Mouse (Mus musculus): ENCODE data around the gene Mroh2a. TPM values are rescaled to one million over a fixed set of nuclear protein-coding genes. Genes with fewer than 3 reads are reported as not detected.

Gene Mroh2a
- polyA plus RNA-seq, 1 experiment = 0.96 TPM

- no peaks in the 10 kb centered on the region for H3K36me3 ChIP-seq (ENCODE audit: control insufficient read depth, insufficient read depth, low read length)
- no peak for DNase-seq
- no peaks in the 10 kb centered on the region for H3K4me1 ChIP-seq (replicated peaks; ENCODE audit: control insufficient read depth, insufficient read depth, low read length)
- H3K27ac ChIP-seq (ENCODE audit: control insufficient read depth, insufficient read depth, low read length) = no peak overlapping the region
- no peak overlapping the region for H3K4me3 ChIP-seq (ENCODE audit: control insufficient read depth, insufficient read depth, low read length)
- TF ChIP-seq POLR2A (IDR thresholded peaks at IDR 0.05; ENCODE audit: control insufficient read depth, extremely low read depth, insufficient read depth, low read length, poor library complexity) (no peak), CTCF (IDR thresholded peaks at IDR 0.05; ENCODE audit: borderline replicate concordance, control insufficient read depth, extremely low read depth, insufficient read depth, low read length, poor library complexity) (no peak)
- 58% methylated on average over 4 of the region's 4 CpGs for WGBS
- H3K27me3 ChIP-seq (ENCODE audit: control insufficient read depth, insufficient read depth, low read length) = no peaks in the 10 kb centered on the region
Observed at GRCm38 (mm10) chr1:88248658-88249057, 21.9 kb downstream of the Mroh2a start.

- Histone ChIP-seq H3K27me3 (ENCODE audit: control insufficient read depth, insufficient read depth, low read length) (no peaks in the 10 kb centered on the region), H3K27ac (ENCODE audit: control insufficient read depth, insufficient read depth, low read length) (no peak overlapping the region), H3K36me3 (ENCODE audit: control insufficient read depth, insufficient read depth, low read length) (no peaks in the 10 kb centered on the region), H3K4me3 (ENCODE audit: control insufficient read depth, insufficient read depth, low read length) (no peak overlapping the region), H3K4me1 (replicated peaks; ENCODE audit: control insufficient read depth, insufficient read depth, low read length) (no peaks in the 10 kb centered on the region)
- no peak for TF ChIP-seq CTCF (IDR thresholded peaks at IDR 0.05; ENCODE audit: borderline replicate concordance, control insufficient read depth, extremely low read depth, insufficient read depth, low read length, poor library complexity)
- TF ChIP-seq POLR2A (IDR thresholded peaks at IDR 0.05; ENCODE audit: control insufficient read depth, extremely low read depth, insufficient read depth, low read length, poor library complexity) = no peak
- WGBS = 83% methylated on average over 7 of the region's 7 CpGs
- no peak for DNase-seq
Observed at GRCm38 (mm10) chr1:88249596-88249995, 22.8 kb downstream of the Mroh2a start.

- 89% methylated on average over 5 of the region's 5 CpGs for WGBS
- TF ChIP-seq CTCF (IDR thresholded peaks at IDR 0.05; ENCODE audit: borderline replicate concordance, control insufficient read depth, extremely low read depth, insufficient read depth, low read length, poor library complexity) = no peak
- TF ChIP-seq POLR2A (IDR thresholded peaks at IDR 0.05; ENCODE audit: control insufficient read depth, extremely low read depth, insufficient read depth, low read length, poor library complexity) = no peak
- Histone ChIP-seq H3K36me3 (ENCODE audit: control insufficient read depth, insufficient read depth, low read length) (no peaks in the 10 kb centered on the region), H3K27me3 (ENCODE audit: control insufficient read depth, insufficient read depth, low read length) (no peaks in the 10 kb centered on the region), H3K4me1 (replicated peaks; ENCODE audit: control insufficient read depth, insufficient read depth, low read length) (no peaks in the 10 kb centered on the region), H3K27ac (ENCODE audit: control insufficient read depth, insufficient read depth, low read length) (no peak overlapping the region), H3K4me3 (ENCODE audit: control insufficient read depth, insufficient read depth, low read length) (no peak overlapping the region)
- DNase-seq = no peak
Observed at GRCm38 (mm10) chr1:88250023-88250422, 23.2 kb downstream of the Mroh2a start.

GRCm38 (mm10) chr1:88253106-88253505 lies 26.3 kb downstream of the Mroh2a start:
- no peaks in the 10 kb centered on the region for H3K27me3 ChIP-seq (ENCODE audit: control insufficient read depth, insufficient read depth, low read length)
- H3K36me3 ChIP-seq (ENCODE audit: control insufficient read depth, insufficient read depth, low read length) = no peaks in the 10 kb centered on the region
- 63% methylated on average over 8 of the region's 8 CpGs for WGBS
- no peak overlapping the region for H3K27ac ChIP-seq (ENCODE audit: control insufficient read depth, insufficient read depth, low read length)
- no peak for DNase-seq
- TF ChIP-seq CTCF (IDR thresholded peaks at IDR 0.05; ENCODE audit: borderline replicate concordance, control insufficient read depth, extremely low read depth, insufficient read depth, low read length, poor library complexity) (no peak), POLR2A (IDR thresholded peaks at IDR 0.05; ENCODE audit: control insufficient read depth, extremely low read depth, insufficient read depth, low read length, poor library complexity) (no peak)
- H3K4me3 ChIP-seq (ENCODE audit: control insufficient read depth, insufficient read depth, low read length) = no peak overlapping the region
- H3K4me1 ChIP-seq (replicated peaks; ENCODE audit: control insufficient read depth, insufficient read depth, low read length) = peaks cover under 1% of the 10 kb centered on the region; the same call in 1 of the 2 replicates

GRCm38 (mm10) chr1:88253540-88253939 lies 26.8 kb downstream of the Mroh2a start:
- no peak for DNase-seq
- no peak overlapping the region for H3K4me3 ChIP-seq (ENCODE audit: control insufficient read depth, insufficient read depth, low read length)
- no peaks in the 10 kb centered on the region for H3K27me3 ChIP-seq (ENCODE audit: control insufficient read depth, insufficient read depth, low read length)
- H3K27ac ChIP-seq (ENCODE audit: control insufficient read depth, insufficient read depth, low read length) = no peak overlapping the region
- peaks cover 5% of the 10 kb centered on the region for H3K4me1 ChIP-seq (replicated peaks; ENCODE audit: control insufficient read depth, insufficient read depth, low read length)
- TF ChIP-seq POLR2A (IDR thresholded peaks at IDR 0.05; ENCODE audit: control insufficient read depth, extremely low read depth, insufficient read depth, low read length, poor library complexity) = no peak
- no peak for TF ChIP-seq CTCF (IDR thresholded peaks at IDR 0.05; ENCODE audit: borderline replicate concordance, control insufficient read depth, extremely low read depth, insufficient read depth, low read length, poor library complexity)
- 77% methylated on average over 6 of the region's 6 CpGs for WGBS
- no peaks in the 10 kb centered on the region for H3K36me3 ChIP-seq (ENCODE audit: control insufficient read depth, insufficient read depth, low read length)

GRCm38 (mm10) chr1:88254793-88255465 lies 28.1 kb downstream of the Mroh2a start:
- TF ChIP-seq POLR2A (IDR thresholded peaks at IDR 0.05; ENCODE audit: control insufficient read depth, extremely low read depth, insufficient read depth, low read length, poor library complexity) (no peak), CTCF (IDR thresholded peaks at IDR 0.05; ENCODE audit: borderline replicate concordance, control insufficient read depth, extremely low read depth, insufficient read depth, low read length, poor library complexity) (no peak)
- Histone ChIP-seq H3K27me3 (ENCODE audit: control insufficient read depth, insufficient read depth, low read length) (no peaks in the 10 kb centered on the region), H3K4me1 (replicated peaks; ENCODE audit: control insufficient read depth, insufficient read depth, low read length) (peaks cover 13% of the 10 kb centered on the region), H3K4me3 (ENCODE audit: control insufficient read depth, insufficient read depth, low read length) (no peak overlapping the region), H3K27ac (ENCODE audit: control insufficient read depth, insufficient read depth, low read length) (no peak overlapping the region), H3K36me3 (ENCODE audit: control insufficient read depth, insufficient read depth, low read length) (no peaks in the 10 kb centered on the region)
- DNase-seq = no peak
- WGBS = 93% methylated on average over 12 of the region's 12 CpGs

Data from thymus, adult 2 months (tissue).